Mouse (Mus musculus): ENCODE measurements around the gene Ftsj1.

The Ftsj1 gene

GRCm38 (mm10) chrX:8252334-8253285 is at the start of gene Ftsj1:
Gene Ftsj1, minus strand, starts transcription at chrX:8252406.
- peak; percentile 82 to 85 for DNase-seq

- no peak for DNase-seq
Measured at GRCm38 (mm10) chrX:8288621-8289020, 36.4 kb upstream of the Ftsj1 start.

- DNase-seq: no peak
Measured at GRCm38 (mm10) chrX:8274056-8274455, 21.9 kb upstream of the Ftsj1 start.

- no peak for DNase-seq
Measured at GRCm38 (mm10) chrX:8272000-8272399, 19.8 kb upstream of the Ftsj1 start.

GRCm38 (mm10) chrX:8271083-8271820 is 19.0 kb upstream of the Ftsj1 start, which contains the start of gene Slc38a5:
Gene Slc38a5, plus strand, starts transcription at chrX:8271133.
- no peak for DNase-seq

DNA sequence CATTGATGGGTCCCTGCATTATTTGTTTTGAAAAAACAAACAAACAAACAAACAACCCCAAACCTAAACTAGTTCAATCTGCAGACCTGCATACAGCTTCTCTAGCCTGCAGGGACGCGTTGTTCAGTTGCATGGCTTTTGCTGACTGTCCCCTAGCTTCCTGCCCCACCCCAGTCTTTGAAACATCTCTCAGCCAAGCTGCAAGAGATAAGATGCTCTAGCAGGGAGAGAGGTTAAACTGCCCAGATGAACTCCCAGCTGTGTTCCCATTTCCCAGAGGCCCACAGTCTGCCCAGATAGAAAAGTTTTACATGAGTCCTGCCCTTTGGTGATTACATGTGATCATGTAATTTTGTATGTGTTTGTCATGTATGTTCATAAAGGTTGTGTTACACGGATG is 12.0 kb upstream of the Ftsj1 start:
- DNase-seq: no peak

GRCm38 (mm10) chrX:8263156-8263804 is 11.1 kb upstream of the Ftsj1 start:
- no peak for DNase-seq

GRCm38 (mm10) chrX:8259478-8259877 is 7.3 kb upstream of the Ftsj1 start:
- DNase-seq: no peak

DNA sequence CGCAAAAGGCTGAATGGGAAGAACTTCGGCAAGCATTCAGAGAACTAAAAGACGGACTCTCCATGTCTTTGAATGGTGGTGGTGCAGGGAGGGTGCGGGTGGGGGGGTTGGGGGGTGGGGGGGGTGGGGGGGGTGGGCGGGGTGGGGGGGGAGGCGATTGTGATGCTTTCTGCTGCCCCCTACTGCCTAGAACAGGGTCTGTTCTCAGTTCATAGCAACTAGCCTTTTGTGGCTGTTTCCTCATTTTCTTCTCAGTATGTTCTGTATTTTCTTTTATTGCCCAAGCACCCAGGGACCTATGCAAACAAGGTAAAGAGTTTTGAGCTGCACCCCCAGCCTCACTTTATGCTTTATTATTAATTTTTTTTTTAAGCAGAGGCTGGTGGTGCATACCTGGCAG is 3.6 kb upstream of the Ftsj1 start:
- DNase-seq: peak; percentile 7 to 10

- DNase-seq: no peak
Measured at GRCm38 (mm10) chrX:8253711-8254110, 1.5 kb upstream of the Ftsj1 start.

DNA sequence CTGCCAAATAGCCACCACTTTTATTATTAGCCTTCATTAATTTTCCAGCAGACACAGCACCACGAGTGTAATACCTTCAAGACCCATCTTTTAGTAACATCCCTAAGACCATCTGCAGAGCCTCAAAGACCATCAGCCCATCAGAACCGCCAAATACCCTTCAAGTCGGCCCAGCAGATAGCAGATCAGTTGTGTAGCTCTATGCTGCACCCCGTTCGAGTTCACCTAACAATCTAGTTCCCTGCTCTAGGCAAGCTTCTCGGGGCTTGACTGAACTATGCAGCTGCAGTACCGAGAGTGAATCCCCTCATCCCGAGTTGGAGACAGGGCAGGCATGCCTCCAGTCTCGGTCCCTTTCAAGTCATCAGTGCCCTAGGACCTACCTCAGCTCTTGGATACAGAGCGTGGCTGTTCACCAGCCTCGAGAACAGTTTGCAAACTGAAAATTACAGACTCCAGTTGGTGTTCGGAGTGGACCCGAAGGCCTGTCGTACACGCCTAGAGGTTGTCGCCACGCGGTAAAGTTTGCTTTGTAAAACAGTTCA is 345 bp downstream of the Ftsj1 start:
- DNase-seq: no peak

GRCm38 (mm10) chrX:8248542-8249120 is 3.6 kb downstream of the Ftsj1 start:
- no peak for DNase-seq

DNA sequence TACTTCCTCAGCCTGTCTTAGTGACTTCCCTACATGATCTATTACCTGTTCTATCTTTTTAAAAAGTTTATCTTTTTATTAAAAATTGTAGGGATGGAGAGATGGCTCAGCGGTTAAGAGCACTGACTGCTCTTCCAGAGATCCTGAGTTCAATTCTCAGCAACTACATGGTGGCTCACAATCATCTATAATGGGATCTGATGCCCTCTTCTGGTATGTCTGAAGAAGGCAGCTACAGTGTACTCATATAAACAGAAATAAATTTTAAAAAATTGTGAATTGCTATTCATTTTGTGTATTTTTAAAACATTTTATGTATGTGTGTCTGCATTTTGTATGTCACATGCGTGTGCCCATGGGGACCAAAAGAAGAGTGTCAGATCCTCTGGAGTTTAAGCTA is 4.5 kb downstream of the Ftsj1 start:
- no peak for DNase-seq

- DNase-seq: no peak
Measured at GRCm38 (mm10) chrX:8238804-8239395, 13.3 kb downstream of the Ftsj1 start.

DNA sequence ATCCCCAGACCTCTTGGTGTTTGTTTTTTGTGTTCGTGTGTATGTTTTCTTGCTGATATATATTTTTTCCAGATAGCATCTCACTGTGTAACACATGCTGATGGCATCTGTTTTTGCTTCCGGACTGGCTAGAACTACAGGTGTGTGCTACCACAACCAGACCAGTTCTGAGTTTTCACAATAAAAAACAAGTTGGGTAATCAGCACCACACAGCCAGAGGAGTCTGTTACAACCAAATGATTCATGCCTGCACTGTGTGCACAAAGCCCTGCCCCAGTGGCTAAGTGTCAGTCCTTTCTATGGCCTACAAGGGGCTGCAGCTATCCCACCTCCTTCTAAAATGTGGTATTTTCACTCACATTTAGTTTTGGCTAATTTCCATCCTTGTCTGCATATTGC is 15.5 kb downstream of the Ftsj1 start:
- no peak for DNase-seq

GRCm38 (mm10) chrX:8233602-8234001 is 18.6 kb downstream of the Ftsj1 start:
- no peak for DNase-seq

- peak; percentile 11 to 42 for DNase-seq
Measured at GRCm38 (mm10) chrX:8230272-8230671, 21.9 kb downstream of the Ftsj1 start.

DNA sequence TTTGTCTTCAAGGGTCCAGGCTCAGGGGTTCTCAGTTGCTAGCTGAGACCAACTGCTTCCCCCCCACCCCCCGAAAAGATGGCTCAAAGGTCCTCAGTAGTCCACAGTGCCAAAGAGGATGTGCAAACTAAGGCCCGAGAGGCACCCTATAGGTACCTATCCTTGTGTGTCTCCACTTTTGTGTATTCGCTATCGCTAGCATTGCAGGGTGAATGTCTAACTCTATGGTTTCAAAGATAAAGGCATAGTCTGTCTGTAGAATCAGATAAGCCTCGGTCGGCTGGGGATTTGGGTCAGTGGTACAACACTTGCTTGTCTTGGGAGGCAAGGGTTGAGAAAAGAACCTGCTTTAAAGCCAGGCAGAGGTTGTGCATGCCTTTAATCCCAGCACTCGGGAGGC is 28.7 kb downstream of the Ftsj1 start:
- no peak for DNase-seq

DNA sequence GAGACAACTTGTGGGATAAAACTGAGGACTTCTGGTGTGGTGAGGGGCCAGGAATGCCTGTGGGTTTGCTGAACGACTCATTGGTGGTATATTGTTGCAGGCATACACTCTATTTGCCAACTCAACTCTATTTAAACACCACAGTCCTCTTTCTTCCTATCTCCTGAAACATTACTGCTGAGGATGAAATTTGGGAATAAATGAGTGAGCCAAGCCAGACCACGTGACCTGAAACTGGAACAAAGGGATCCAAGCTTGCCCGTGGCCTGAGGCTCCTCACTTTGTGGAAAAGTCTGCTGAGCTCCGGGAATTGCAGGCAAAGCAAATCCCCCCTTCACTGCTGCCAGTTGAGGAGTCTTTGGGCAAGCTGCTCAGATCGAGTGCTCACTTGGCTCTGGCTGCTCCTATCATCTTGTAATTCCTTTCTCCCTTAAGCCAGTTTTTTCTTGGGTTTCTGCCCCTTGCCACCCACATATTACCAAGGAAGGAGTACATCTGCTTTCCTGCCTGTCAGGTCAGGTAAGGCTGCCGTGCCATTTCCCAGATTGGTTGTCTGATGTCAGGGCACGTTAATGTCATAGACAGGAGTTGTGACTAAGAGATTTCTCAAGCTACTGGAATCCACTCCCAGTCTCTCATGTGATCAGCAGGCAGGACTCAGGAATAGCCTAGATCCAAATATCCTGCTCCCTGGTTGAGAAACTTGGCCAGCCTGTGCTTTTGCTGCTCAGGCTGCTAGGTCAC is 29.4 kb downstream of the Ftsj1 start:
- DNase-seq: no peak

DNA sequence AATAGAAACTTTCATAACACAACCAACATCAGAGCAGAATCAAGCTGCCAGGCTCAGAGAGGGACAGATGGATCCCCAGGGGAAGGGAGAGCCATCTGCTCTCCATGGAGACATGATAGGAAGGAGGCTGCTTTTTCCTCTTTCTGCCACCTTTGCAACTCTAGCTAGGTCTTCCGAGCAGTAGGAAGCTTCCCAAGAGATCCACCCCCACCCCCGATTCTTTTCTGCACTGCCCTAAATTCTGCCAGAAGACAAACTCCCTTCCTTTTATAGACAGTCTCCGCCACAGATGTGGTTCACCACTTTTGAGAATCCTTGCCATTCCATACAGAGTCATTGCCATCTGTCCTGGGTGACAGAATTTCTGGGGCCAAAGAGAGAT is 29.9 kb downstream of the Ftsj1 start:
- no peak for DNase-seq

GRCm38 (mm10) chrX:8219651-8220050 is 32.6 kb downstream of the Ftsj1 start:
- DNase-seq: no peak

- DNase-seq: no peak
Measured at GRCm38 (mm10) chrX:8218114-8218513, 34.1 kb downstream of the Ftsj1 start.

Data from B cell, adult 2 months (primary cell).